Mouse (Mus musculus) 416B (cell line): ENCODE results near the gene Gm867.

Experiments
- DNase-seq: peaks from one replicate; pipeline ENCODE4 v3.0.0; 2011; ENCODE audit warnings: low read depth

The Gm867 gene

GRCm38 (mm10) chr10:75936909-75937667 lies 3.4 kb downstream of the Gm867 start:
- DNase-seq: no peak

DNA sequence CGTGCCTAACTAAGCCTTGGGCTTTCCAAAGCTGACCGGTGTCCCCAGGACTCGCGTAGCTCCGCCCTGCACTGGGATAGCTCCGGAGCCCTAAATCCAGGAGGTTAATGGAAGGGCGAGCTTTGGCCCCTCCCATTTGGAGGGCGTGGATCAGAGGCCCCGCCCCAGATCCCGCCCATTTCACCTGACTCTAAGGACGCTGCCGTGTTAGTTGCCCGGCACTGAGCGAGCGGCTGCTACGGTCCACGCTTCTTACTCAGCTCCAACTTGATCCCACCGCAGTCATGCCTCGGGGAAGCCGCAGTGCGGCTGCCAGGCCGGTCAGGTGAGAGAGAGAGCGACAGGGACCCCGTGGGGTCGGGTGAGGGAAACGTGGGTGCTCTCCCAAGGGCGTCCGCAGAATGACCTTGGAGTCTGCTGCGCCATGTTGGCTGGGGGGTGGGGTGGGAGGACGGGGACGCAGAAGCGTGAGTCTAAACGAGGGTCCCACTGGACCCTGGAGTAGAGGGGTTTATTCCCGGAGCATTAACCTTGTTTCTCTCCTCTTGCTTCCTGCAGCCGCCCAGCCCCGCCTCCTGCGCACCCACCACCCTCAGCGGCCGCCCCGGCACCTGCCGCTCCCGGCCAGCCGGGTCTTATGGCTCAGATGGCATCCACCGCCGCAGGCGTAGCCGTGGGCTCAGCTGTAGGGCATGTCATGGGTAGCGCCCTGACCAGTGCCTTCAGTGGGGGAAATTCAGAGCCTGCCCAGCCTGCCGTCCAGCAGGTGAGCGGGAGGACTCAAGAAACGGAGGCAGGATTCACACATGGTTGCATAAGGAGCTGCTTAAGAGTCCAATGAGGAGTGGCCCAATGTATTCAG lies 4.6 kb downstream of the Gm867 start, which contains the start of gene Mmp11:
Gene Mmp11 (minus strand): TSS at position 817 of the 862 bp plus-strand sequence.
- DNase-seq: no peak

- no peak for DNase-seq
These were observed 5.5 kb downstream of the Gm867 start for GRCm38 (mm10) chr10:75934991-75935390.

GRCm38 (mm10) chr10:75932891-75933290 lies 7.6 kb downstream of the Gm867 start, which contains the start of gene Chchd10:
TSS of gene Chchd10 (plus strand) at chr10:75933130.
- no peak for DNase-seq

GRCm38 (mm10) chr10:75932081-75932678 lies 8.3 kb downstream of the Gm867 start:
- no peak for DNase-seq

DNA sequence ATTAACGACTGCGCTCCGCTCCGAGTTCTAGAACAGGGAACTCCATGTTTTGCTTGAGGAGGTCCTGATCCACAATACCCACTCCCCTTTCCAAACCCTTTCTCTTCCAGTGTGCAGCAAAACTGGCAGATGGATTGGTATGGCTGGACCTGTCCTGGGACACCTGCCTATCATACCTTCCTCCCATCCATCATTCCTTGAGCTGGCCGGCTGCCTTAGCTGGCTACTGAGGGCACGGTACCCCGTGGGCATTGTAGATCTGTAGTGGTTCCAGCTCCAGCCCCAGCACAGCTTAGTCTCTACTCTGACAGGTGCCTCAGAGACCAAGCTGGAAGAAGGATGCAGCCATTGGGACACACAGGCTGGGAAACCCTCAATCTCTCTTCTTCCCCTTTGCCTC lies 9.2 kb downstream of the Gm867 start:
- no peak for DNase-seq

- DNase-seq: no peak
These were observed 10.2 kb downstream of the Gm867 start for GRCm38 (mm10) chr10:75930304-75930703.

- no peak for DNase-seq
These were observed 14.1 kb downstream of the Gm867 start for GRCm38 (mm10) chr10:75926396-75926795.

DNA sequence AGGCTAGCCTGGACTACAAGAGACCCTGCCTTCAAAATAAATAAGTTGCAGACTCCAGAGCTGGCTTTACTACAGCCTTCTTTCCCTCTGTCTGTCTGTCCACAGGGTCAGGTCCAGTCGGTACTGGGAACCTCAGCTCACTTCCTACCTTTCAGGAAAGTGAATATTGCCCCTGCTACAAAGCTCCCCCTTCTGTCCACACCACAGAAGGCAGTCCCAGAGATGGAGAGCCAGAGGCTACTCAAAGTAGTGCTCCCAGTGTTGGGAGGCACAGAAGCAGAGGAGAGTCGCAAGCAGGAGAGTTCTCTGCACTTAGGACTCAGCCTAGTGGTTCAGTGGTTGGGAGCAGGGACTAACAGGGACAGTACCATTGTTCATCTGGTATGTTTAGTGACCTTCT lies 16.1 kb downstream of the Gm867 start:
- DNase-seq: peak; percentile 28

- peak; percentile 36 for DNase-seq
These were observed 18.5 kb downstream of the Gm867 start for GRCm38 (mm10) chr10:75921726-75922560.

DNA sequence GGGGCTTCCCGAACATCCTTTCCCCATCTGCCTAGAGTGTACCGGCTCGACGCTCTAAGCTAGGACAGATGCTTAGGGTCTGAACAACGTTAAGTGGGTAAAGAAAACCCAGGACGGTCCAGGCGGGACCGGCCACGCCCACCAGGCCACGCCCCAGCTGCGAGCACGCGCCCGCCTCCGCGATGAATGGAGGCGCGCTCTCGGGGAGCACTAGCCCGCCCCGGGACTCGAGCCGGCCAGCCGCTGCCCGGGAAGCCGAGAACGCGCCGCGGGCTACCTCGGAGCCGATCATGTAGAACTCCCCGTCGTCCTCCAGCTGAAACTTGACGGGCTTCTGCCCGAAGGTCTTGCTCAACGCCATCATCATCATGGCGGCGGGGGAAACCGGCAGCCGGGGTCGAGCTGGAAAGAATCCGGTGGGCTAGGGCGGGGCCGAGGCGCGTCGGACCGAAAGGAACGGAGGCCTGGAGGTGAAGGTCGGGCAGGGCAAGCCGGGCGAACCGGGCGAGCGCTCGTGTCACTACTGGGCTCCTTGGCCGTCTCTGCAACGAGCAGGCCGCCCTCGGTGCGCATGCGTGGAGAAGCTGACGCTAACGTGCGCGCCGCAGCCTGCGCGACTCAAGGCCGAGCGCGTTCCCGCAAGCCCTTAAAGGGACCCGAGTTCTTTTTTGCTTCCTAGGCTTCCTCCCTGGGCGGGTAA lies 19.3 kb downstream of the Gm867 start, which contains the start of gene Smarcb1:
Gene Smarcb1 (minus strand): TSS at position 592 of the 700 bp plus-strand sequence.
- peak; percentile 93 for DNase-seq

- DNase-seq: no peak
These were observed 21.4 kb downstream of the Gm867 start for GRCm38 (mm10) chr10:75919026-75919425.

DNA sequence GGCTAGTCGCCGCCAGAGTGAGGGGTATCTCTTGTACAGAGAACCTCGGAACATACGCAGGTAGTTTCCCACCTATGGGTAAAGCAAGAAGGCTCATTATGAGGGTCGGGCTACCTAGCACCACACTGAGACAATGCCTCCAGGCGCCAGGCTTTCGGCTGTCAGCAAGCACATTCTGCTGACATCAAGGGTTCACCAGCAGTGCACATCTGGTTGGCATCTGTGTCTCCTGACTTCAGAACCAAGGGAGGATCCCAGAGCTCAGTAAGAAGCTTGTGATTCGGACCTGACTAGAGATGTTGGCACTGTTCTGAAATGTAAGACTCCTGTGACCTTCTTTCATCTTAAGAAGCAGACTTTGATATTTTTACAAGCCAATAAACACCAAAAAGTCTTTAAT lies 23.6 kb downstream of the Gm867 start:
- no peak for DNase-seq

DNA sequence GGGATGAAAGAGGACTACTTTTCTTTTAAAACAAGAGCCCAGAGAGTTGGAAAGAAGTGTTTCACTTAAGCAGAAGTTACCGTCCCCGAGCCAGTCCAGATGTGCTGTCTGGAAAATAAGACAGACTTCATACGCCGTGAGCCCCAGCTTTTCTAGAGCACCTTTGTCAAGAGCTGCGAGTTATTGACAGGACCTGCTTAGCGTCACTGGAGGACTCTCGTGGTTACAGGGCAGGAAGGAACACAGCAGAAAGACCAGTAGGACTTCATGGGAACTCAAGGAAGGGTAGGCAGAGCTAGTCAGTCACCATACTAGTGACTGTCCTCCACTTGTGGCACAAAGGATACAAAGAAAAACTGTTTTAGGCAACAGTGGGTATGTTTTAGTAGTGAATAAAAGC lies 24.9 kb downstream of the Gm867 start:
- no peak for DNase-seq

- DNase-seq: no peak
These were observed 27.4 kb downstream of the Gm867 start for GRCm38 (mm10) chr10:75913013-75913589.

DNA sequence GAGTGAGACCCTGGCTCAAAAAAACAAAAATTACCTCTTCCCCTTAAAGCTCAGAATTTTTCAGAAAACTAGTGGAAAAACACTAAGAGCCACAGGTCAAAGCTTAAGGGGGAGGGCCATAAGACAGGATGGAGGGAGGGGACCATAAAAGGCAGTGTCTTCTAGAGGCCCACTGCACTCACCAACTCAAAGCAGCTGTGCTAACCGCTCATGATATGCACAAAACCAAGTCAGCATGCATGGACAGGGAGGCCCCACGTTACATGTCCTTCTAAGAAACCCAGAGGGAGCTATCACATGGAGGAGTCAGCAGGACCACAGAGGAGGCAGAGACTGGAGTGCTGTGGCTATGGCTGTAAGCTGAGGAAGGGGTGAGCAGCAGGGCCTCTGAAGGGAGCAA lies 29.8 kb downstream of the Gm867 start:
- no peak for DNase-seq

GRCm38 (mm10) chr10:75906882-75907281 lies 33.6 kb downstream of the Gm867 start:
- no peak for DNase-seq

- no peak for DNase-seq
These were observed 36.1 kb downstream of the Gm867 start for GRCm38 (mm10) chr10:75904391-75904790.

- DNase-seq: peak; percentile 46
These were observed 41.6 kb downstream of the Gm867 start for GRCm38 (mm10) chr10:75898846-75899245.

DNA sequence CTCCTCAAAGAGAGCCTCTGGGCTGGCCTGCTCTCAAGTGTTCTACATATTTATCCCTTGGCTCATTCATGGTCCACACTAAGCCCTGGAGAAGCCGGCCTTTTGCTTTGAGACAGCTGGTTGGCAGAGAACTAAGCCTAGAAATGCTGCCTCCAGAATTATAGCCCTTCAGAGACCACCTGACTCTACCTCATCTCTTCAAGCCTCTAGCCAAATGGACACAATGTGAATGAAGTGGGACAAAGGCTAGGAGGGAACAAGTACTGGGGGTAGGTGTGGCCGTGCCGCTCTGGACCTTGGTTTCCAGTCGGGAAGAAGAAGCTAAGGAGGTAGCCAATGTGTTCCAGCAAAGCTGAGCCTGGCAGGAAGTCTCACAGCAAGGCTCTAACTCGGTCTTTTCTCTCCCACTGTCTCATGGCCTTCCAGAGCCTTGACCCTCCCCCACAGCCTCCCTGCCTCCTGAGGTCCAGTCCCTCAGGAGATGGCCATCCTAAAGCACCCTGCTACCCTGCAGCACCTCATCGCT lies 42.4 kb downstream of the Gm867 start:
- DNase-seq: no peak
